Comparison of ENCODE assay signal across 20 mouse cellular contexts in the genomic region with DNA sequence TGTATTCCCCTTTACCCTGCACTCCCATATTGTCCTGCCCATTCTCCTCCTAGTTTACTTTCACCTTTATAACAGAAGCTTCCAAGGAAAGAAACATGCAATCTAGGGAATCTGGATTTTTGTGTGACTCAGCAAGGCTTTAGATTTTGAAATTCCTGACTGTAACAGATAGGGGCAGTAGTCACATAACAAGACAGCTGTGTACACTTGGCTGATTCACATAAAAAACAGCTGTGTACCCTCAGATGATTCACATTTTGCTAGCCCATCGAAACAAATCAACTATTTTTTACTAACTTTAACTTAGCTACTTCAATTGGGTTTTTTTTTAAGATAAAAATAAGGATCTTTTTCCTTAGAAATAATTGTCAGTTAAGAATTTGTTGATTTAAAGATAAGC.
DNase-seq lines count a peak whose midpoint lies in the region; ATAC-seq and TF ChIP-seq lines count a peak whose summit lies in the region.
"Had no signal": no experiment of that assay in that cellular context is flagged by ENCODE, and none has a peak within 500 bp of the region (broad histone marks: within the 10 kb centered on the region; RNA-seq: fewer than 3 reads in every experiment).

No protein-coding gene starts in this region.

- H3K27ac ChIP-seq in layer of hippocampus, adult 2 months = no peak overlapping the region
- H3K27ac ChIP-seq: embryonic facial prominence, embryonic 12.5 days; forebrain, embryonic 12.5 days; gastrocnemius, adult 2 months; heart, embryonic 13.5 days; hindbrain, embryonic 10.5 days; hindbrain, embryonic 14.5 days; intestine, embryonic 15.5 days had no signal

- H3K4me3 ChIP-seq in layer of hippocampus, adult 2 months = no peak overlapping the region
- H3K4me3 ChIP-seq: embryonic facial prominence, embryonic 12.5 days; forebrain, embryonic 12.5 days; gastrocnemius, adult 2 months; heart, embryonic 13.5 days; hindbrain, embryonic 10.5 days; intestine, embryonic 15.5 days had no signal

- ATAC-seq in frontal cortex, adult (ENCODE audit: low TSS enrichment) = peak; percentile 47; the same call in 1 of the 2 replicates
- no peak for ATAC-seq in megakaryocyte-erythroid progenitor cell, adult 5-6 weeks (replicated peaks; ENCODE audit: low FRiP score, low TSS enrichment, poor library complexity, severe bottlenecking)
- ATAC-seq: CD4-positive, CD25-positive, alpha-beta regulatory T cell, adult 4 months; forebrain, embryonic 16.5 days; intestine, embryonic 15.5 days had no signal

- no peak for DNase-seq in frontal cortex, postnatal 10 days (ENCODE audit: low spot score in 2 of 2)
- no peak for DNase-seq in layer of hippocampus, adult 2 months (ENCODE audit: low spot score in 2 of 2)
- DNase-seq in layer of hippocampus, postnatal 10 days (ENCODE audit: low spot score in 2 of 2) = no peak
- DNase-seq in Muller cell, postnatal 12 days (ENCODE audit: inconsistent ontology term) = peak; percentile 79
- DNase-seq in cerebellum, adult 8-10 months = no peak
- DNase-seq: cerebellum, adult 2 months; cerebellum, postnatal 14 days; embryo, embryonic 11 days; gastrocnemius, adult 2 months; gastrocnemius, postnatal 25 days had no signal

- TF ChIP-seq CTCF in layer of hippocampus, adult 2 months (conservative IDR thresholded peaks at IDR 0.05) = peak; percentile 43
